Mouse (Mus musculus) limb, embryonic 14.5 days (tissue): ENCODE results near the gene Hils1. TPM values are rescaled to one million over a fixed set of nuclear protein-coding genes. Genes with fewer than 3 reads are reported as not detected.

Experiments
- ATAC-seq: fragments of 200-750 bp; cut with Nextera tagmentation; 2 replicates; pipeline ENCODE4 v1.8.0; 2017; ENCODE audit warnings: low read depth, moderate number of reproducible peaks, moderate TSS enrichment; ENCODE audit not compliant: low FRiP score
- DNase-seq: peaks from one replicate; pipeline ENCODE4 v3.0.0-alpha.2; 2015; ENCODE audit warnings: low spot score
- H3K27ac ChIP-seq: fragments of 300-500 bp; sonication (generic); replicated peaks from 2 replicates; pipeline ENCODE4 v1.5.1; 2014; ENCODE audit warnings: low read depth, mild to moderate bottlenecking, low read length, moderate library complexity, mixed read lengths
- H3K27me3 ChIP-seq: fragments of 300-500 bp; sonication (generic); 2 replicates; pipeline ENCODE4 v1.6.1; 2014; ENCODE audit warnings: low read length, mixed read lengths; ENCODE audit not compliant: control insufficient read depth, insufficient read depth
- H3K36me3 ChIP-seq: fragments of 300-500 bp; sonication (generic); 2 replicates; pipeline ENCODE4 v1.6.1; 2014; ENCODE audit warnings: mild to moderate bottlenecking, low read length, moderate library complexity, mixed read lengths; ENCODE audit not compliant: control insufficient read depth, insufficient read depth
- H3K4me1 ChIP-seq: fragments of 300-500 bp; sonication (generic); 2 replicates; pipeline ENCODE4 v1.6.1; 2014; ENCODE audit warnings: antibody characterized with exemption, low read length, mixed read lengths; ENCODE audit not compliant: control insufficient read depth, insufficient read depth
- H3K4me2 ChIP-seq: fragments of 300-500 bp; sonication (generic); replicated peaks from 2 replicates; pipeline ENCODE4 v1.6.1; 2014; ENCODE audit warnings: low read depth, mild to moderate bottlenecking, low read length, moderate library complexity; ENCODE audit not compliant: severe bottlenecking
- H3K4me3 ChIP-seq: fragments of 300-500 bp; sonication (generic); replicated peaks from 2 replicates; pipeline ENCODE4 v1.5.1; 2014; ENCODE audit warnings: low read length
- H3K9ac ChIP-seq: fragments of 300-500 bp; sonication (generic); 2 replicates; pipeline ENCODE4 v1.6.1; 2014; ENCODE audit warnings: mild to moderate bottlenecking, low read depth, low read length, moderate library complexity; ENCODE audit not compliant: severe bottlenecking
- H3K9me3 ChIP-seq: fragments of 300-500 bp; sonication (generic); 2 replicates; pipeline ENCODE4 v1.6.1; 2016; ENCODE audit warnings: low read length; ENCODE audit not compliant: control insufficient read depth
- POLR2A ChIP-seq: fragments of 200-500 bp; IDR thresholded peaks from 2 replicates; pipeline ENCODE4 v1.8.0; 2012; ENCODE audit warnings: inconsistent platforms, mild to moderate bottlenecking, moderate library complexity, borderline replicate concordance; ENCODE audit not compliant: insufficient read depth, insufficient read length; ENCODE audit errors: extremely low read depth
- WGBS: fragments of 180-500 bp; shearing (Covaris S2); extraction: QIAGEN DNeasy Blood & Tissue Kit; methylation state at CpG from one replicate; pipeline ENCODE4 v1.1.7; 2014; 5-methylcytosine and 5-hydroxymethylcytosine counted together
- polyA plus RNA-seq, 2 experiments: library from polyadenylated mRNA; depleted of rRNA in 1 of 2; stranded (reverse) in 1 of 2; unstranded in 1 of 2; fragments of >200 nt; fragmentation: Nextera tagmentation in 1 of 2; extraction: Ambion mirVana in 1 of 2; gene quantifications; 2 replicates each; pipeline versions ENCODE4 v1.2.1 to v1.2.3; 2012 to 2014

The Hils1 gene
- polyA plus RNA-seq, 2 experiments = 0.29 to 0.58 TPM

- peak overlapping the region; percentile 36; the same call in 1 of the 2 replicates for H3K9ac ChIP-seq
- no peak overlapping the region for H3K27ac ChIP-seq
- no peaks in the 10 kb centered on the region for H3K27me3 ChIP-seq
- ATAC-seq (no peak), DNase-seq (no peak)
- H3K36me3 ChIP-seq = peaks cover 24% of the 10 kb centered on the region
- WGBS = 44% methylated on average over 1 of the region's 1 CpGs
- peak overlapping the region; percentile 90 for H3K4me2 ChIP-seq
- H3K9me3 ChIP-seq = no peaks in the 10 kb centered on the region
- no peak for TF ChIP-seq POLR2A
- H3K4me3 ChIP-seq = peak overlapping the region; percentile 85
- H3K4me1 ChIP-seq = peaks cover 39% of the 10 kb centered on the region
These were observed 44.0 kb downstream of the Hils1 start for GRCm38 (mm10) chr11:95011416-95011815.

- Histone ChIP-seq H3K4me3 (peak overlapping the region; percentile 85; the same call in 1 of the 2 replicates), H3K9me3 (no peaks in the 10 kb centered on the region), H3K27me3 (no peaks in the 10 kb centered on the region), H3K36me3 (peaks cover 24% of the 10 kb centered on the region), H3K27ac (no peak overlapping the region), H3K4me2 (peak overlapping the region; percentile 90), H3K4me1 (peaks cover 34% of the 10 kb centered on the region), H3K9ac (peak overlapping the region; percentile 36; the same call in 1 of the 2 replicates)
- WGBS = 54% methylated on average over 3 of the region's 3 CpGs
- TF ChIP-seq POLR2A = no peak
- no peak for DNase-seq
- ATAC-seq = no peak
These were observed 44.7 kb downstream of the Hils1 start for GRCm38 (mm10) chr11:95012075-95012474.

- Histone ChIP-seq H3K9ac (peak overlapping the region; percentile 36; the same call in 1 of the 2 replicates), H3K4me3 (no peak overlapping the region), H3K4me2 (peak overlapping the region; percentile 90; the same call in 1 of the 2 replicates), H3K4me1 (peaks cover 33% of the 10 kb centered on the region), H3K27me3 (no peaks in the 10 kb centered on the region), H3K27ac (no peak overlapping the region), H3K36me3 (peaks cover 24% of the 10 kb centered on the region), H3K9me3 (no peaks in the 10 kb centered on the region)
- 33% methylated on average over 3 of the region's 3 CpGs for WGBS
- TF ChIP-seq POLR2A = no peak
- ATAC-seq (no peak), DNase-seq (no peak)
These were observed 45.1 kb downstream of the Hils1 start for GRCm38 (mm10) chr11:95012487-95012886.

GRCm38 (mm10) chr11:95015484-95015883 lies 48.1 kb downstream of the Hils1 start:
- Histone ChIP-seq H3K9ac (no peak overlapping the region), H3K4me1 (peaks cover 20% of the 10 kb centered on the region), H3K27me3 (no peaks in the 10 kb centered on the region), H3K4me3 (no peak overlapping the region), H3K36me3 (peaks cover 48% of the 10 kb centered on the region), H3K9me3 (no peaks in the 10 kb centered on the region), H3K4me2 (no peak overlapping the region), H3K27ac (no peak overlapping the region)
- WGBS = 73% methylated on average over 3 of the region's 3 CpGs
- no peak for ATAC-seq
- no peak for DNase-seq
- TF ChIP-seq POLR2A = no peak

Other genes with a start within 250 kb of the Hils1 start
- gene Cdc34b, start 225.8 kb upstream of the Hils1 start, polyA plus RNA-seq (2012; rRNA removed) = 0.08 and 0.26 TPM in 2 replicates
- gene Cdc34b, start 225.8 kb upstream of the Hils1 start, polyA plus RNA-seq (2014; fragmentation: Nextera tagmentation; extraction: Ambion mirVana) = not detected in 2 replicates
- not detected in 2 replicates for gene Tmem92, start 184.9 kb upstream of the Hils1 start, polyA plus RNA-seq (2012; rRNA removed)
- gene Tmem92, start 184.9 kb upstream of the Hils1 start, polyA plus RNA-seq (2014; fragmentation: Nextera tagmentation; extraction: Ambion mirVana) = not detected in 2 replicates
- 1,421 and 1,570 TPM in 2 replicates for gene Col1a1, start 31.4 kb upstream of the Hils1 start, polyA plus RNA-seq (2012; rRNA removed)
- gene Col1a1, start 31.4 kb upstream of the Hils1 start, polyA plus RNA-seq (2014; fragmentation: Nextera tagmentation; extraction: Ambion mirVana) = 2,528 and 2,873 TPM in 2 replicates
- 19.4 and 32.9 TPM in 2 replicates for gene Sgca, start 8.7 kb downstream of the Hils1 start, polyA plus RNA-seq (2012; rRNA removed)
- 9.1 and 10.2 TPM in 2 replicates for gene Sgca, start 8.7 kb downstream of the Hils1 start, polyA plus RNA-seq (2014; fragmentation: Nextera tagmentation; extraction: Ambion mirVana)
- gene Ppp1r9b, start 23.4 kb downstream of the Hils1 start, polyA plus RNA-seq (2012; rRNA removed) = 32.8 and 34.6 TPM in 2 replicates
- gene Ppp1r9b, start 23.4 kb downstream of the Hils1 start, polyA plus RNA-seq (2014; fragmentation: Nextera tagmentation; extraction: Ambion mirVana) = 17.3 and 17.9 TPM in 2 replicates
- 46.0 and 59.7 TPM in 2 replicates for gene Samd14, start 42.3 kb downstream of the Hils1 start, polyA plus RNA-seq (2012; rRNA removed)
- gene Samd14, start 42.3 kb downstream of the Hils1 start, polyA plus RNA-seq (2014; fragmentation: Nextera tagmentation; extraction: Ambion mirVana) = 25.5 and 31.7 TPM in 2 replicates
- gene Pdk2, start 73.8 kb downstream of the Hils1 start, polyA plus RNA-seq (2012; rRNA removed) = 29.6 and 36.3 TPM in 2 replicates
- gene Pdk2, start 73.8 kb downstream of the Hils1 start, polyA plus RNA-seq (2014; fragmentation: Nextera tagmentation; extraction: Ambion mirVana) = 34.9 and 38.8 TPM in 2 replicates
- gene Itga3, start 109.2 kb downstream of the Hils1 start, polyA plus RNA-seq (2012; rRNA removed) = 12.7 and 14.3 TPM in 2 replicates
- 8.6 and 10.0 TPM in 2 replicates for gene Itga3, start 109.2 kb downstream of the Hils1 start, polyA plus RNA-seq (2014; fragmentation: Nextera tagmentation; extraction: Ambion mirVana)
- gene Dlx3, start 152.5 kb downstream of the Hils1 start, polyA plus RNA-seq (2012; rRNA removed) = 8.3 and 8.6 TPM in 2 replicates
- 14.3 and 16.3 TPM in 2 replicates for gene Dlx3, start 152.5 kb downstream of the Hils1 start, polyA plus RNA-seq (2014; fragmentation: Nextera tagmentation; extraction: Ambion mirVana)
- gene Dlx4, start 178.7 kb downstream of the Hils1 start, polyA plus RNA-seq (2012; rRNA removed) = 2.0 and 2.4 TPM in 2 replicates
- gene Dlx4, start 178.7 kb downstream of the Hils1 start, polyA plus RNA-seq (2014; fragmentation: Nextera tagmentation; extraction: Ambion mirVana) = 3.3 and 3.4 TPM in 2 replicates